Mouse (Mus musculus) CH12.LX (cell line): Measurements from ENCODE around the gene Gm26992. TPM values are rescaled to one million over a fixed set of nuclear protein-coding genes. Genes with fewer than 3 reads are reported as not detected.
"Not testable (repeated sequence)": the region's sequence is repeated elsewhere in the genome, so short reads cannot be mapped to it uniquely, and the experiment has no call there.

Source experiments
- DNase-seq: peaks from one replicate; pipeline ENCODE4 v3.0.0-alpha.2; 2013; ENCODE audit errors: extremely low read depth
- H3K27ac ChIP-seq: 2 replicates; pipeline ENCODE4 v1.5.1; 2012; ENCODE audit warnings: low read depth, mild to moderate bottlenecking, control low read depth, moderate library complexity; ENCODE audit not compliant: insufficient read depth
- H3K27me3 ChIP-seq: replicated peaks from 2 replicates; pipeline ENCODE3; 2012; ENCODE audit warnings: inconsistent platforms
- H3K36me3 ChIP-seq, 2 experiments: replicated peaks in 1 of 2; 2 replicates each; pipeline versions ENCODE3 to v1.6.1; 2012; ENCODE audit warnings: inconsistent platforms in 1 of 2, low read length in 1 of 2, mild to moderate bottlenecking in 1 of 2, mixed read lengths in 1 of 2, moderate library complexity in 1 of 2; ENCODE audit not compliant: control insufficient read depth in 1 of 2, insufficient read depth in 1 of 2
- H3K4me1 ChIP-seq, 2 experiments: 2 replicates each; pipeline ENCODE4 v1.6.1; 2012; ENCODE audit warnings: inconsistent platforms in 1 of 2, moderate library complexity in 1 of 2; ENCODE audit not compliant: insufficient read depth in 2 of 2, control insufficient read depth in 1 of 2
- H3K4me2 ChIP-seq: 2 replicates; pipeline ENCODE4 v1.6.1; 2012; ENCODE audit warnings: low read depth, mild to moderate bottlenecking, control low read depth; ENCODE audit not compliant: poor library complexity, insufficient read depth, severe bottlenecking
- H3K4me3 ChIP-seq, 3 experiments: fragments of 150-350 bp in 1 of 3; sonication (generic) in 1 of 3; replicated peaks in 1 of 3; 2 replicates each; pipeline versions ENCODE3 to v1.5.1; 2011 to 2012; ENCODE audit warnings: low read depth in 2 of 3, low read length in 2 of 3, mild to moderate bottlenecking in 2 of 3, moderate library complexity in 2 of 3, control low read depth in 1 of 3, improper control_type of control experiment in 1 of 3, inconsistent platforms in 1 of 3, mixed read lengths in 1 of 3; ENCODE audit not compliant: poor library complexity in 1 of 3
- H3K79me2 ChIP-seq: replicated peaks from 2 replicates; pipeline ENCODE4 v1.6.1; 2012; ENCODE audit warnings: mild to moderate bottlenecking, moderate library complexity; ENCODE audit not compliant: control insufficient read depth, poor library complexity, insufficient read depth, severe bottlenecking; ENCODE audit errors: extremely low read depth
- H3K9ac ChIP-seq: 2 replicates; pipeline ENCODE4 v1.6.1; 2012; ENCODE audit warnings: low read depth, mild to moderate bottlenecking, control low read depth, moderate library complexity; ENCODE audit not compliant: insufficient read depth
- H3K9me3 ChIP-seq: replicated peaks from 2 replicates; pipeline ENCODE3; 2012; ENCODE audit warnings: low read length, inconsistent platforms, mixed read lengths
- BHLHE40 ChIP-seq: IDR thresholded peaks from 2 replicates; pipeline ENCODE4 v1.6.1; 2011; ENCODE audit warnings: mild to moderate bottlenecking, low read depth, low read length, improper control_type of control experiment
- CTCF ChIP-seq, 2 experiments: IDR thresholded peaks in 1 of 2; conservative IDR thresholded peaks in 1 of 2; 2 replicates each; pipeline ENCODE4 v1.5.1; 2011 to 2012; ENCODE audit warnings: low read depth in 2 of 2, low read length in 2 of 2, improper control_type of control experiment in 1 of 2, inconsistent platforms in 1 of 2, mild to moderate bottlenecking in 1 of 2, moderate library complexity in 1 of 2
- E2F4 ChIP-seq: IDR thresholded peaks from 2 replicates; pipeline ENCODE4 v1.6.1; 2011; ENCODE audit warnings: low read depth, low read length, improper control_type of control experiment; ENCODE audit not compliant: insufficient replicate concordance
- ETS1 ChIP-seq: conservative IDR thresholded peaks from 2 replicates; pipeline ENCODE4 v1.6.1; 2012; ENCODE audit warnings: low read depth, mild to moderate bottlenecking, inconsistent platforms, low read length, improper control_type of control experiment, moderate library complexity
- GABPA ChIP-seq: IDR thresholded peaks from 2 replicates; pipeline ENCODE4 v1.6.1; 2012; ENCODE audit warnings: low read depth, low read length, improper control_type of control experiment, inconsistent platforms; ENCODE audit not compliant: insufficient replicate concordance
- MAX ChIP-seq: IDR thresholded peaks from 2 replicates; pipeline ENCODE4 v1.6.1; 2011; ENCODE audit warnings: low read length, improper control_type of control experiment
- MEF2A ChIP-seq: IDR thresholded peaks from 2 replicates; pipeline ENCODE4 v1.6.1; 2014; ENCODE audit warnings: low read depth, mild to moderate bottlenecking, inconsistent platforms, low read length, improper control_type of control experiment, borderline replicate concordance
- RAD21 ChIP-seq: IDR thresholded peaks from 2 replicates; pipeline ENCODE4 v1.6.1; 2011; ENCODE audit warnings: low read depth, mild to moderate bottlenecking, low read length, improper control_type of control experiment, moderate library complexity
- SMC3 ChIP-seq: IDR thresholded peaks from 2 replicates; pipeline ENCODE4 v1.6.1; 2011; ENCODE audit warnings: low read depth, low read length, improper control_type of control experiment
- TBP ChIP-seq: conservative IDR thresholded peaks from 2 replicates; pipeline ENCODE4 v1.6.1; 2011; ENCODE audit warnings: low read depth, low read length, improper control_type of control experiment
- USF2 ChIP-seq: conservative IDR thresholded peaks from 2 replicates; pipeline ENCODE4 v1.6.1; 2011; ENCODE audit warnings: low read depth, low read length, improper control_type of control experiment
- ZMIZ1 ChIP-seq: IDR thresholded peaks from 2 replicates; pipeline ENCODE4 v1.6.1; 2012; ENCODE audit warnings: low read depth, mild to moderate bottlenecking, inconsistent platforms, low read length, improper control_type of control experiment
- ZNF384 ChIP-seq: IDR thresholded peaks from 2 replicates; pipeline ENCODE4 v1.6.1; 2012; ENCODE audit warnings: low read depth, low read length, improper control_type of control experiment, inconsistent platforms
- dilution Hi-C: fragments of 300-500 bp; cut with MboI; formaldehyde crosslinking; loops from 2 replicates; pipeline ENCODE4 v1.14.3; 2020; ENCODE audit warnings: low sequenced_read_pairs; ENCODE audit not compliant: extremely low pct_unique_long_range_greater_than_20kb, extremely low pct_ligation_motif_present
- in situ Hi-C: fragments of 300-500 bp; cut with MboI; formaldehyde crosslinking; loops from 3 replicates; pipeline ENCODE4 v1.14.3; 2019; ENCODE audit warnings: low sequenced_read_pairs, low pct_ligation_motif_present, low pct_unique_long_range_greater_than_20kb, mixed read lengths
- polyA plus RNA-seq: library from polyadenylated mRNA; unstranded; fragments of >175 nt; gene quantifications from 2 replicates; pipeline ENCODE4 v1.2.1, GENCODE M21; 2012; ENCODE audit warnings: low read depth; ENCODE audit not compliant: insufficient read length
- total RNA-seq, 2 experiments: library from RNA; depleted of rRNA; stranded (reverse); fragments of 300-350 nt in 1 of 2; fragments of >200 nt in 1 of 2; gene quantifications; 2 replicates each; pipeline ENCODE4 v1.2.3; 2012 to 2014

Gene Gm26992
- total and polyA plus RNA-seq, 3 experiments: not detected

GRCm38 (mm10) chrX:103440803-103441202, 19.0 kb downstream of the Gm26992 start:
- Histone ChIP-seq H3K36me3 (no peaks in the 10 kb centered on the region), H3K9ac (no peak overlapping the region), H3K4me1 (no peaks in the 10 kb centered on the region), H3K79me2 (no peaks in the 10 kb centered on the region), H3K27me3 (no peaks in the 10 kb centered on the region), H3K4me2 (no peak overlapping the region), H3K9me3 (no peaks in the 10 kb centered on the region), H3K27ac (no peak overlapping the region), H3K4me3 (no peak overlapping the region)
- DNase-seq: peak; percentile 43
- in situ Hi-C loops (loop anchor here (25.0 kb wide), 1 partner anchor 179 kb away; no protein-coding TSS in a partner anchor), dilution Hi-C loops (no loop called here)
- TF ChIP-seq RAD21 (peak; percentile 80), USF2 (no peak), ETS1 (no peak), E2F4 (no peak), MAX (no peak), CTCF (conservative IDR thresholded peaks at IDR 0.05 in 1 of 2, IDR thresholded peaks at IDR 0.05 in 1 of 2; ENCODE audit: low read depth in 2 of 2, low read length in 2 of 2) (peak; percentile 37 to 80), SMC3 (peak; percentile 41), GABPA (no peak)

- no peak overlapping the region for H3K4me2 ChIP-seq
- no peak overlapping the region for H3K4me3 ChIP-seq
- no peaks in the 10 kb centered on the region for H3K4me1 ChIP-seq
- no peaks in the 10 kb centered on the region for H3K27me3 ChIP-seq
- peak; percentile 50 for DNase-seq
- in situ Hi-C loops: loop anchor here (25.0 kb wide), 1 partner anchor 181 kb away; no protein-coding TSS in a partner anchor
- no peak overlapping the region for H3K9ac ChIP-seq
- no peaks in the 10 kb centered on the region for H3K9me3 ChIP-seq
- dilution Hi-C loops: no loop called here
- no peaks in the 10 kb centered on the region for H3K36me3 ChIP-seq
- H3K79me2 ChIP-seq: no peaks in the 10 kb centered on the region
- no peak overlapping the region for H3K27ac ChIP-seq
- TF ChIP-seq TBP: no peak
- TF ChIP-seq CTCF (conservative IDR thresholded peaks at IDR 0.05 in 1 of 2, IDR thresholded peaks at IDR 0.05 in 1 of 2; ENCODE audit: low read depth in 2 of 2, low read length in 2 of 2): peak; percentile 32 to 56; a peak in 3 of 4 replicates
- TF ChIP-seq RAD21: peak; percentile 8
Observed at GRCm38 (mm10) chrX:103443755-103444154, 21.9 kb downstream of the Gm26992 start.

DNA sequence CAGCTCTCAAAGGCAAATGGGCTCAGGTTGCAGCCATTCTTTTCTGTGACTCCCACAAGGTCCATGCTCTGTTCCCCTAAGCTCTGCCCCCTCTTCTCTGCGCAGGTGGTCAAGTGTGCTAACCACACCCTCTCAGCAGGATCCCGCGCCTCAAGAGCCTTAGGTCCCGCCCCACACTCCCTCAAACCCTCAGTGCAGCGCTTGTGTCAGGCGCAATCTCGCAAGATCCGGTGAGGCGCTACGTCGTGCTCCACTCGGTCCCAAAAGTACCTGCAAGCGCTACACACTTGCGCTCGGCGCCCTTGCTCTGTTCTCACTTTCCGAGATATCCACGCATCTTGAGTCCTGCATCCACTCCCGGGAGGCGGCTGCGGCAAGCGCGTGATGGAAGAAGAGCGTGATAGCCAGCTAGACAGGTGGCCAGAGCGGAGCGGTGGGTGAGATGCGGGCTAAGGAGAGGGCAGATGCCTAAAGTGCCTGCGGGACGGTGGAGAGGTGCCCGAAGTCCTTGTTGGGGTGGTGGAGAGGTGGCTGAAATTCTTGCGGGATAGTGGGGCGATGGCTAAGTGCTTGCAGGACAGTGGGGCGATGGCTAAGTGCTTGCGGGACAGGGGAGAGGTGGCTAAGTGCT, 25.8 kb downstream of the Gm26992 start:
- no peak for DNase-seq
- Histone ChIP-seq H3K4me2 (no peak overlapping the region), H3K36me3 (no peaks in the 10 kb centered on the region), H3K9ac (no peak overlapping the region), H3K9me3 (no peaks in the 10 kb centered on the region), H3K79me2 (no peaks in the 10 kb centered on the region), H3K27me3 (no peaks in the 10 kb centered on the region), H3K4me3 (no peak overlapping the region), H3K4me1 (no peaks in the 10 kb centered on the region), H3K27ac (no peak overlapping the region)
- dilution Hi-C loops: no loop called here
- in situ Hi-C loops: loop anchor here (25.0 kb wide), 1 partner anchor 185 kb away; no protein-coding TSS in a partner anchor
- no peak for TF ChIP-seq BHLHE40
- TF ChIP-seq TBP: no peak
- no peak for TF ChIP-seq ZNF384
- TF ChIP-seq ZMIZ1: no peak
- no peak for TF ChIP-seq RAD21
- no peak for TF ChIP-seq MEF2A

DNA sequence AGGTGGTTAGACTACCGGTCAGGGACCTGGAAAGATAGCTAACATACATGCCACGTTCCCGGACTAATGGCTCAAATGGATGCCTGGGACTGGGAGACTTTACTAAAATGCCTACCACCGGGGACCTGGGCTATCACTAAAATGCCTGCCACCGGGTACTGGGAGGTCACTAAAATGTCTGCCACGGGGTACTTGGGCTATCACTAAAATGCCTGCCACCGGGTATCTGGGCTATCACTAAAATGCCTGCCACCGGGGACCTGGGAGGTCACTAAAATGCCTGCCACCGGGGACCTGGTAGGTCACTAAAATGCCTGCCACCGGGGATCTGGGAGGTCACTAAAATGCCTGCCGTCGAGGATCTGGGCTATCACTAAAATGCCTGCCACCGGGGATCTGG, 26.6 kb downstream of the Gm26992 start:
- H3K4me2 ChIP-seq, H3K4me1 ChIP-seq, H3K9me3 ChIP-seq, H3K27me3 ChIP-seq, H3K79me2 ChIP-seq, H3K36me3 ChIP-seq, H3K4me3 ChIP-seq, H3K9ac ChIP-seq, DNase-seq, dilution Hi-C loops, H3K27ac ChIP-seq: not testable (repeated sequence)
- in situ Hi-C loops: loop anchor here (25.0 kb wide), 1 partner anchor 186 kb away; no protein-coding TSS in a partner anchor
